Mouse (Mus musculus): ENCODE data around the gene Nppb. TPM values are rescaled to one million over a fixed set of nuclear protein-coding genes. Genes with fewer than 3 reads are reported as not detected.

The Nppb gene
- total RNA-seq, 2 experiments from 2014 or later: not detected

- intact Hi-C loops (cut with DNase I; ENCODE audit: low total_unique reads): no loop called here
- DNase-seq: no peak
Observed at GRCm38 (mm10) chr4:147968816-147969215, 16.8 kb upstream of the Nppb start.

DNA sequence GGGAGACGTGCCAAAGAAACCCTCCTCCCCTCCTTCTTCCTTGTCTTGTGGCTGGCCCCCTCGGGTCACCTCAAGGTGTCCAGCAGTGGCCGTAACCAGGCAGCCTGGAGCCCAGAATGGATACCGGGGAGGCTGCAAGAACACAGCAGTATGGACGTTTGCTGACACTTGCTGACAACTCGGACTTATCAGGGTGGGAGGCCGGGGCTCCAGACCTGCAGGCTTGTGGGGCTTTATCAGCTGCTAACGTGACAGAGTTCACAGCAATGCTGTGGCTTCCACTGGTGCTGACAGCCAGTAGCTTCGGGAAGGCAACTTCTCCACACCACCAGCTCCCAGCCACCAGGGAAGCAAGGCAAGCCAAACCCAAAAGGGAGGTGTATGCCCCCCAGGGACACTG, 16.3 kb upstream of the Nppb start:
- intact Hi-C loops (cut with DNase I; ENCODE audit: low total_unique reads): no loop called here
- DNase-seq: no peak

- intact Hi-C loops (cut with DNase I; ENCODE audit: low total_unique reads): no loop called here
- DNase-seq: no peak
Observed at GRCm38 (mm10) chr4:147976237-147976636, 9.4 kb upstream of the Nppb start.

DNA sequence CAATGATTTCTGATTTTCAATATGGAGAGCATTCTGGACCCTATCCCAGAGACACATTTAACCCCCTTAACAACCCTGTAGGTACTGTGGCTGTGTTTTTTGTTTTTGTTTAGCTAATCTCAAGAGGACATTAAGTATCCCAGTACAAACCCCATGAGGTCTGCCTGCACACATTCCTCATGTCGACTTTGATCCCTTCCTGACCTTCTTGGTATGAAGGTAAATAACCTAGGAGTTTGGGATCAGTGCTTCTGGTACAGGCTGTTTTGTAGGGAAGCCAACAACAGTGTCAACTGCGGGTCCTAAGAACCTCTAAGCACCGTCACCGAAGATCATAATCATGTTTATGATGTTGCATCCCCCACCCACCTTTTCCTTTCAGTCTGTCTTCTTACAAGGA, 7.9 kb upstream of the Nppb start:
- intact Hi-C loops (cut with DNase I; ENCODE audit: low total_unique reads): no loop called here
- no peak for DNase-seq

DNA sequence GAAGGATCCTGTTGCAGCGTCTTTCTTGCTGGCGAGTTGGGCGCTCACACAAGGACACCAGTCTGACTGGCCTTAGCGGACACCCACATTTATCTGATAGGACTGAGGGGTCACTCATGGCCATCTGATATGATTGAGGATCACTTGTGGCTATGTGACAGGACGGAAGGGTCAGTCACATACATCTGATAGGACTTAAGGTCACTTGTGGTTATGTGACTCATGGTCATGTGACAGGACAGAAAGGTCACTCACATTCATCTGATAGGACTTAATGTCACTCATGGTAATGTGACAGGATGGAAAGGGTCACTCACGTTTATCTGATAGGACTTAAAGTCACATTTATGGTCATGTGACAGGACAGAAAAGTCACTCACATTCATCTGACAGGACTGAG, 7.2 kb upstream of the Nppb start:
- intact Hi-C loops (cut with DNase I; ENCODE audit: low total_unique reads): no loop called here
- DNase-seq: no peak

DNA sequence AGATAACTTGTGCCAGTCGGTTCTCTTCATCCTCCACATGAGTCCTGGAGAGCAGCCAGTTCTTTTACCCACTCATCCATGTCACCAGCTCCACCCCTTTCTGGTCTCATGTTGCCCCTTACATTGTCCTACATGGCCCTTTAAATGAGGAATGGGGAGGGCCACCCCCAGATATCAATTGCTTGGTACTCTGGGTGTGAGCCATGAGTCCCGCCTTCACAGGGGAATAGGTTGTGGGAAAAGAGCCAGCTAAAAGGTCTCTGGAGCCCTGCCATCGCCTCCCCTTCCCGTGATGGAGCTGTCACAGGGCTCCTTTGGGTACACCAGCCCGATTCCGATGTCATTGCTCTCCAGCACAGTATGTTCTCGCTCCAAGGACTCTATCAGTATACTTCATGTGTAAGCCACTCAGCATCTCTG, 6.1 kb upstream of the Nppb start:
- intact Hi-C loops (cut with DNase I; ENCODE audit: low total_unique reads): no loop called here
- DNase-seq: no peak

GRCm38 (mm10) chr4:147993571-147994095, 8.0 kb downstream of the Nppb start:
- intact Hi-C loops (cut with DNase I; ENCODE audit: low total_unique reads): no loop called here
- no peak for DNase-seq

GRCm38 (mm10) chr4:147995311-147995710, 9.7 kb downstream of the Nppb start:
- intact Hi-C loops (cut with DNase I; ENCODE audit: low total_unique reads): no loop called here
- DNase-seq: no peak

DNA sequence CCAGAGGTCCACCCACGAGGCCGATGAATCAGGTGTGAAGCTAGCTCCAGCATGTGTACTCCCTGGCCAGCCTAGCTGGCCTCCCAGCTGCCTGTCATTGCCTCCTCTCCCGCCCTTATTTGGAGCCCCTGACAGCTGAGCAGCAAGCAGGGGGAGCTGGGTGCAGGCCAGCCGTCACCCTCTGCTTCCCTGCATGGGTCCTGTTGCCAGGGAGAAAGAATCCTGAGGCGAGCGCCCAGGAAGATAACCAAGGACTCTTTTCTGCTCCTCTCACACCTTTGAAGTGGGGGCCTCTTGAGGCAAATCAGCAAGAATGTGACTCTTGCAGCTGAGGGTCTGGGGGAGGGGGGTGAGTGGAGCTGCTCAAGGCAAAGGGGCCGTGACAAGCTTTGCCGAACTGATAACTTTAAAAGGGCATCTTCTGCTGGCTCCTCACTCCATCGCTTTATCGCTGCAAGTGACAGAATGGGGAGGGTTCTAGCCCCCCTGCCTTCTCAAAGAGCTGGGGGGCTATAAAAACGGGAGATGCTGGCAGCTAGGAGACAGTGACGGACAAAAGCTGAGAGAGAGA, 14.7 kb downstream of the Nppb start, which contains the start of gene Nppa:
TSS of gene Nppa (plus strand) at position 521 of the 571 bp plus-strand sequence.
- no peak for DNase-seq
- intact Hi-C loops (cut with DNase I; ENCODE audit: low total_unique reads): no loop called here

- no peak for DNase-seq
- intact Hi-C loops (cut with DNase I; ENCODE audit: low total_unique reads): no loop called here
Observed at GRCm38 (mm10) chr4:148001013-148001789, 15.6 kb downstream of the Nppb start.

- intact Hi-C loops (cut with DNase I; ENCODE audit: low total_unique reads): no loop called here
- no peak for DNase-seq
Observed at GRCm38 (mm10) chr4:148001866-148002265, 16.3 kb downstream of the Nppb start.

DNA sequence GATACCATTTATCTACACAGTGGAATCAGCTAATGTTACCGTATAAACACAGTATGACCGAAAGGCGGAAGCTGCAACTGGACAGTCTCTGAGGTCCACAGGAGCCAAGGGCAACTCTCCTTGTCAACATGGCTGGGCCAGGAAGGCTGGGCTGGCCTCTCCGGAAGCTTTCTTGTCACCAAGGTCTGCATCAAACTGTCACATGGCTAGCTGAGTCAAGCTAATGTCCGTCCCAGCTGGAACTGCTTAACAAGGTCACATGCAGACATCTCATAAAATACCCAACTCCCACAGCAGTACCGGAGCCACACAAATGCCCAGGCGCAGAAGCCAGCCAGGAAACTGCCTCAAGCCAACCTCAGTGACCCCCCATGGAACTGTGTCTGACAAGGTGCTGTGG, 18.8 kb downstream of the Nppb start:
- DNase-seq: no peak
- intact Hi-C loops (cut with DNase I; ENCODE audit: low total_unique reads): no loop called here

- peak; percentile 32 for DNase-seq
- intact Hi-C loops (cut with DNase I; ENCODE audit: low total_unique reads): loop anchor here (5.0 kb wide), 1 partner anchor 46 kb away; no protein-coding TSS in a partner anchor
Observed at GRCm38 (mm10) chr4:148008412-148008811, 22.8 kb downstream of the Nppb start.

- intact Hi-C loops (cut with DNase I; ENCODE audit: low total_unique reads): loop anchor here (5.0 kb wide), 1 partner anchor 47 kb away; no protein-coding TSS in a partner anchor
Observed at GRCm38 (mm10) chr4:148009641-148010040, 24.1 kb downstream of the Nppb start.

GRCm38 (mm10) chr4:148011332-148011731, 25.7 kb downstream of the Nppb start:
- no peak for DNase-seq

More at GRCm38 (mm10) chr4:148009641-148010040, 24.1 kb downstream of the Nppb start:
- no peak for DNase-seq

DNA sequence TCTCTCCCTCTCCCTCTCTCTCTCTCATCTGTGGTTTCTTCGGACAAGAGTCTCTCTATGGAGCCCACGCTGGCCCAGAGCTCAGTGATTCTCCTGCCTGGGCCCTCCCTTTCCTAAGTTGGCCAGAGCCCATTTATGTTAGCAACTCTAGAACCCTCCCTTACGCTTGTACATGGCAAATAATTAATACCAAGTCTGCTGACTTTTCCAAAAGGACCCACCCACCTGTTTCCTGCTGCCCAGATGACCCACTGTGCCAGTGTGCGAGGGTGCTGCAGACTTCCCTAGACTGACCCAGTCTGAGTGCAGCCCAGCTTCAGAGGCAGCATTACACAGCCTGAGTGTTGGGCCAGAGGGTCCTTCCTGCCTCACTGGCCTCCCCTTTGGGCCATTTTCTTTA, 26.6 kb downstream of the Nppb start:
- intact Hi-C loops (cut with DNase I; ENCODE audit: low total_unique reads): no loop called here
- DNase-seq: no peak

More at GRCm38 (mm10) chr4:148011332-148011731, 25.7 kb downstream of the Nppb start:
- intact Hi-C loops (cut with DNase I; ENCODE audit: low total_unique reads): no loop called here

DNA sequence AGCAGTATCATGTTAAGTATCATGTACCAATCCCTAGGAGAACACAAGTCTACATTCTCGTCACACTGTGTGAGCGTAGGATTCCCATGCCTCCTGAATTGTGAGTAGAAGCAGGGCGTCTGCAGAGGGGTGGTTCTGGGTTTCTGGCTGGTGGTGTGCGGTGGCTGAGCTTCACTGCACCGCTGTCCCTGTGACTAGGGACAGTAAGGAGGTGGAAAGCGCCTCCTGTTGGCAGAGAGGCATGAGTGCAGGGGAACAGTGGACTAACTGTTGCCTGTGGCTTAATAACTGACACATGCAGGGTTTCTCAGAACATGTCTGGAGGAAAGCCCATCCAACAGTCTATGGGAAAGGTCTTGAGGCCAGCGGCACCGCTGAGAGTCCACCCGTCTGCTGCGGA, 29.8 kb downstream of the Nppb start:
- no peak for DNase-seq
- intact Hi-C loops (cut with DNase I; ENCODE audit: low total_unique reads): no loop called here

DNA sequence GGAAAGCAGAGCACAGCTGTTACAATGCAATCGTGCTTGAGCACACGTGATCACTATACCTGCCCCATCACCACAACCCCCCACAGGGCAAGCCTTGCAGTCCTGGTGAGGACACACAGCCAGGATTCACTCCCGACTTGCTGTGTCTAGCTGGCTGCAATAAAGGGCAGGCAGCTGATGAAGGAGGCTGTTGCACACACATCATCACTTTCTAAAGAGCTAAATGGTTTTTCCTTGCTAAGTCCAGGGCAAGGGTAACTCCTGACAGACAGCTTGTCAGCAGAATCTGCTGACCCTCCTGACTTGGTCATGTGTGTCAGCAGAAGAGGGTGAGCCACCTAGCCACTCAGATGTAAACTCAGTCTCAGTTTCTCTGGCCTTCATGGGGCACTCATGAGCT, 31.4 kb downstream of the Nppb start:
- DNase-seq: no peak
- intact Hi-C loops (cut with DNase I; ENCODE audit: low total_unique reads): no loop called here

DNA sequence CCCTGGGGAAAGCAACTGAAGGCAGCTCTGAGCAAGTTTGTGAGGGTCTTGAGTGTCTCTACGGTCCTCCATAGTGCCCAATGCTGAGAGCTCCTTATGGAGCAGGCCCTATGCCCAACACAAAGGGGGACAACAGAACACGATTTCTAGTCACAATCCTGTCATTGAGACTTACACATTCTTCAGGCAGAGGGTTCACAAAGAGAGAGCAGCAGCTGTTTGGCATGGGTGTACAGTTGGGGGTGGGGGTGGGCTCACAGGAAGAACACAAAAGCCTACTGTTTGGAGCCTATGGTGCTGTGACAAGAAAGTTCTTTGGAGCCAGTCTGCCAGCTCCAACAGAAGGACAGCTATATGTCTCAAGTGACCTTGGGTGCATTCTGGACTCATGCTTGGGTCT, 32.8 kb downstream of the Nppb start:
- intact Hi-C loops (cut with DNase I; ENCODE audit: low total_unique reads): no loop called here
- DNase-seq: no peak

- intact Hi-C loops (cut with DNase I; ENCODE audit: low total_unique reads): no loop called here
- DNase-seq: no peak
Observed at GRCm38 (mm10) chr4:148024003-148024402, 38.4 kb downstream of the Nppb start.

- no peak for DNase-seq
- intact Hi-C loops (cut with DNase I; ENCODE audit: low total_unique reads): no loop called here
Observed at GRCm38 (mm10) chr4:148029297-148029696, 43.7 kb downstream of the Nppb start.

All from gastrocnemius, postnatal 14 days (tissue).